Mouse (Mus musculus) stomach, embryonic 14.5 days (tissue): ENCODE data around the gene Dlx3. TPM values are rescaled to one million over a fixed set of nuclear protein-coding genes. Genes with fewer than 3 reads are reported as not detected.

Source experiments
- ATAC-seq: fragments of 200-750 bp; cut with Nextera tagmentation; 2 replicates; pipeline ENCODE4 v1.8.0; 2017; ENCODE audit warnings: low read depth, moderate TSS enrichment; ENCODE audit not compliant: insufficient number of reproducible peaks, insufficient read depth, low FRiP score
- H3K27ac ChIP-seq: fragments of 300-500 bp; sonication (generic); 2 replicates; pipeline ENCODE4 v1.5.1; 2014; ENCODE audit warnings: mild to moderate bottlenecking, low read length, moderate library complexity, mixed read lengths
- H3K27me3 ChIP-seq: fragments of 300-500 bp; sonication (generic); 2 replicates; pipeline ENCODE4 v1.6.1; 2014; ENCODE audit warnings: low read length, control low read depth, mixed read lengths; ENCODE audit not compliant: control insufficient read depth, insufficient read depth
- H3K36me3 ChIP-seq: fragments of 300-500 bp; sonication (generic); 2 replicates; pipeline ENCODE4 v1.6.1; 2014; ENCODE audit warnings: mild to moderate bottlenecking, control low read depth, low read length, moderate library complexity, mixed read lengths; ENCODE audit not compliant: control insufficient read depth, insufficient read depth
- H3K4me1 ChIP-seq: fragments of 300-500 bp; sonication (generic); 2 replicates; pipeline ENCODE4 v1.6.1; 2014; ENCODE audit warnings: low read length, control low read depth, mixed read lengths; ENCODE audit not compliant: control insufficient read depth, insufficient read depth
- H3K4me2 ChIP-seq: fragments of 300-500 bp; sonication (generic); replicated peaks from 2 replicates; pipeline ENCODE4 v1.6.1; 2014; ENCODE audit warnings: low read depth, low read length, control low read depth
- H3K4me3 ChIP-seq: fragments of 300-500 bp; sonication (generic); 2 replicates; pipeline ENCODE4 v1.5.1; 2014; ENCODE audit warnings: low read depth, low read length, control low read depth
- H3K9ac ChIP-seq: fragments of 300-500 bp; sonication (generic); replicated peaks from 2 replicates; pipeline ENCODE4 v1.6.1; 2014; ENCODE audit warnings: low read depth, mild to moderate bottlenecking, control low read depth, low read length, moderate library complexity, mixed read lengths
- H3K9me3 ChIP-seq: fragments of 300-500 bp; sonication (generic); 2 replicates; pipeline ENCODE4 v1.6.1; 2016; ENCODE audit warnings: low read depth, low read length, control low read depth; ENCODE audit not compliant: control insufficient read depth
- WGBS: fragments of 180-500 bp; shearing (Covaris S2); extraction: QIAGEN DNeasy Blood & Tissue Kit; methylation state at CpG from one replicate; pipeline ENCODE4 v1.1.7; 2014; 5-methylcytosine and 5-hydroxymethylcytosine counted together
- polyA plus RNA-seq: library from polyadenylated mRNA; unstranded; fragments of >200 nt; fragmentation: Nextera tagmentation; extraction: Ambion mirVana; gene quantifications from 2 replicates; pipeline ENCODE4 v1.2.1, GENCODE M21; 2014

Gene Dlx3
- polyA plus RNA-seq, 1 experiment from 2014 or later: 4.5 TPM

DNA sequence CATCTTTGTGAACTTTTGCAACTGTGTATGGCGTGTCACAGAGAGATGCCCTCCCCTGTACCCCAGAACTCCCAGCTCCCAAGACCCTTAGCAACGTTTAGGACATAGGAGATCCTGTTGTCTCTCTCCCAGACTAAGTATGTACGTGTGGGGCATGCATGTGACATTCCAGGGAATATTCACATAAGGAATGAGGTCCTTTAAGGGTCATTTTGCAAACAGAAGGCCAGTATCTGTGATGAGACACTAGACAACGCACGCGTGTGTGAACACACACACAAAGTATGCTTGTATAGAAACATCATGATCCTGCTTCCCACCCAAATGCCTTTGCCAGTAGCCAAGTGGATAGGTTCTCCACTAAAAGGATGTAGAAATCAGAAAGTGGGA, 2.2 kb downstream of the Dlx3 start:
- no peak for ATAC-seq
- Histone ChIP-seq H3K4me3 (peak overlapping the region; percentile 36; the same call in 1 of the 2 replicates), H3K4me1 (peaks cover 23% of the 10 kb centered on the region), H3K27me3 (peaks cover 49% of the 10 kb centered on the region), H3K36me3 (no peaks in the 10 kb centered on the region), H3K4me2 (peak overlapping the region; percentile 58; the same call in 1 of the 2 replicates), H3K9me3 (no peaks in the 10 kb centered on the region), H3K9ac (no peak overlapping the region), H3K27ac (no peak overlapping the region)
- 53% methylated on average over 6 of the region's 6 CpGs for WGBS

DNA sequence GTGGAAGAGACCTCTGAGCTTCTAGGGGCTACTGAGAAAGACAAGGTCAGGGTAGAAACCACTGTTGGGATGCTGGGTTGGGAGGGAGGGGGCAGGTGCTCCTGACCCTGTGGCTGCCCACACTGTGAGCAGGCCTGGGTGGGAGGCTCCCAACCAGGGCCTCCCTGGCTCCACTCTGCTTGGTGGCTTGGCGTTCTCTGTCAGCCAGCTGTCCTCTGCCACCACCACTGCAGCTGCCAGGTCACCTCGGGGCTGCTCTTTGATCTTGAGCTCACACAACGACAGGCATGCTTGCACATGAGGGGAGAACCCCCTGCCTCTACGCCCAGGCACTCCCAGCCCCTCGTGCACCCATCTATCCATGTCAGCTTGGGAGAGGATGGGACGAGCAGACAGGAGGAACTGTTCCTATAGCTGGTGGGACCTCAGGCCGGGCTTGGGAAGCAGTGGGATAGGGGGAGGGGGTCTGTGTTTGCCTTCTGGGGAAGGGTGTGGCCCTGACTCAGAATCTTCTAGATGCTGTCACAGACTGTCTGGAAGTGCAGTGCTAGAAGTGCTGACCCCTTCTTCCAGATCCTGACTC, 5.5 kb downstream of the Dlx3 start:
- Histone ChIP-seq H3K27me3 (peaks cover 33% of the 10 kb centered on the region), H3K4me2 (no peak overlapping the region)

DNA sequence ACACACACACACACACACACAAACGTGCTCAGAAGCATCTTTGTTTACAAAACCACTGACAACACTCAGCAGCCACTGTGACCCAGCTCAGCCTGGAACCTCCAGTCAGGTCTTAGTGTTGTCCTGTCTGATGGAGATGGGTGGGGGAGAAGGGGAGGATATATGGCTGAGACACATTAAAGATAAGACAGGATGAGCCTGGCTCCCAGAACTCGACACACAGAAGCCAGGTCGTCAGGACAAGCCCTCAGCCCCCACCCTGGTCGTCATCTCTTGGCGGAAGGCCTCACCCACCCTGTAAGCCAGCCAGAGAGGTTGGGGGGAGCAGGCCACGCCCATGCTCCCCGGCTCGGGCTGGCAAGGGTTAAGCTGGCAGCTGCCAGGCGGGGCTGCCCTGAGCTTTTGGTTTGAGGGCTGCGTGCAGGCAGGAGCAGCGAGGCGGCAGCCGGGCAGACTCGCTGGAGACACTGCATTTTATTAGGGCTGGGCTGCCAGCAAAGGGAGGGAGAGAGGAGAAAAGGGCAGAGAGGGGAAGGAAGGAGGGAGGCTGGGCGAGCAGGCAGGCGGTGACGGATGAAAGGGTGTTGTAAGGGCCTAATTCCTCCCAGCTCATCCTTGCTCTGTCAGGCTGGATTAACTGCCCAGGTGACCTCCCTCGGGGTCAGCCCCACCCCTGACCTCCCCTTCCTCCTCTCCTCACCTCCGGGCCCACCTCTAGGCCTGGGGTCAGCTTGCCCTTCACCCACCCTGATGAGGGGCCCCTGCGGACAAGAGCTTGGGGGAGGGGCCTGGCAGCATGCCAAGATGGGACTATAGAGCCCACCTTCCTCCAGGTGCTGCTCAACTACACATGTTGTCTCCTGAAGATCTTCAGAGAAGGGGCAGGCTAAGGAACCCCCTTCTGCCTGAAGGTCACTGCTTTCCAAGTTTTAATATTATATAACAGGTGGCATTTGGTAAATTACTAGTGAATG, 6.6 kb downstream of the Dlx3 start:
- Histone ChIP-seq H3K36me3 (no peaks in the 10 kb centered on the region), H3K9me3 (no peaks in the 10 kb centered on the region), H3K27me3 (peaks cover 25% of the 10 kb centered on the region), H3K9ac (no peak overlapping the region), H3K4me3 (no peak overlapping the region), H3K4me2 (peak overlapping the region; percentile 17; the same call in 1 of the 2 replicates), H3K27ac (no peak overlapping the region), H3K4me1 (peaks cover 12% of the 10 kb centered on the region)
- WGBS: 1% methylated on average over 20 of the region's 20 CpGs
- ATAC-seq: peak; percentile 38

More for the DNA sequence above, 5.5 kb downstream of the Dlx3 start:
- Histone ChIP-seq H3K9me3 (no peaks in the 10 kb centered on the region), H3K36me3 (no peaks in the 10 kb centered on the region), H3K4me1 (peaks cover 19% of the 10 kb centered on the region), H3K4me3 (no peak overlapping the region), H3K27ac (no peak overlapping the region), H3K9ac (no peak overlapping the region)
- 26% methylated on average over 7 of the region's 7 CpGs for WGBS
- ATAC-seq: no peak

DNA sequence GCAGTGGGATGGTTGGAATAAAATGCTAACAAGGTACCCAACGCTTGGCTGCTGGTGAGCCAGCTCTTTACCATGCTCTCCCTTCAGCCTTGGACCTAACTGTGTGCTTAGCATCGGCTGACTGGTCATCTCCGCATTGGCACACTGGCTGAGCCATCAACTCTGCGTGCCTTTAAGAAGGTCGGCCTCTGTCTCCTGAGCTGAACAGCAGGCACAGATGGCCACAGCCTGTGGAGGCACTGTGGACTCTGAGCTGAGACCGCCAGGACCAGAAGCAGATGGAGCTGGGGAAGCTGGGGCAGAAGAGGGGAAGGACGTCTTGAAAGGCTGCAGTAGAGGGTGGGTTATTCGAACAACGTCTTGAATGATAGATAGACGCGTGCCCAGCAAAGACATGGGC, 8.4 kb downstream of the Dlx3 start:
- Histone ChIP-seq H3K27ac (no peak overlapping the region), H3K4me1 (peaks cover 12% of the 10 kb centered on the region), H3K9ac (no peak overlapping the region), H3K27me3 (peaks cover 7% of the 10 kb centered on the region; the same call in 1 of the 2 replicates), H3K4me3 (no peak overlapping the region), H3K4me2 (no peak overlapping the region), H3K9me3 (no peaks in the 10 kb centered on the region), H3K36me3 (no peaks in the 10 kb centered on the region)
- no peak for ATAC-seq
- 66% methylated on average over 11 of the region's 11 CpGs for WGBS

DNA sequence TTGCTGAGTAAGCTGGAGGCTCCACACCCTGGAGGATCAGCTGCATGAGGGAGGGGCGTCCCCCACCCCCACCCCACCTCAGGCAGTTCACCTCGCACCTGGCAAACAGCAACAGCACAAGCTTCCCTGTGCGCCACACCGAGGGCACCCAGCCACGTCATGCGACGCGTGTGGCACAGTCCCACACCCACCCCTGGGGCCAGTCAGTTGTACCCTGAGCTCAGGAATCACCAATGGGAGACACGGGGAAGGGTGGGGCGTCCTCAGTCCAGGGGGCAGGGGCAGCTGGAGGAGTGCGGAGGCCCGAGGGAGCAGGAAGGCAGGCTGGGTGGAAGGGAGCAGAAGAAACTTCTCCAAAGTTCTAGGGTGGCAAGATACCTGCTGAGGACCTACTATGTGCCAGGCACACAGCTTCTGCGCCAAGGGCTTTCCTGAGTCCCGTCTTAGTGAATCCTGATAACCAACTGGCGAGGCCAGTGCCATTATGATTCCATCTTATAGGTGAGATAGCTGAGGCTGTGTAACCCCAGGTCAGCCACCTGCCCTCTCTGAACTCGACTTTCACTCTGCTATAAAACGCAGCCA, 10.8 kb downstream of the Dlx3 start:
- no peak overlapping the region for H3K27ac ChIP-seq
- H3K4me3 ChIP-seq: no peak overlapping the region
- H3K9ac ChIP-seq: no peak overlapping the region
- peaks cover 10% of the 10 kb centered on the region for H3K4me1 ChIP-seq
- no peak overlapping the region for H3K4me2 ChIP-seq
- no peaks in the 10 kb centered on the region for H3K27me3 ChIP-seq
- H3K9me3 ChIP-seq: no peaks in the 10 kb centered on the region
- WGBS: 54% methylated on average over 17 of the region's 17 CpGs
- peak; percentile 63 for ATAC-seq
- no peaks in the 10 kb centered on the region for H3K36me3 ChIP-seq

DNA sequence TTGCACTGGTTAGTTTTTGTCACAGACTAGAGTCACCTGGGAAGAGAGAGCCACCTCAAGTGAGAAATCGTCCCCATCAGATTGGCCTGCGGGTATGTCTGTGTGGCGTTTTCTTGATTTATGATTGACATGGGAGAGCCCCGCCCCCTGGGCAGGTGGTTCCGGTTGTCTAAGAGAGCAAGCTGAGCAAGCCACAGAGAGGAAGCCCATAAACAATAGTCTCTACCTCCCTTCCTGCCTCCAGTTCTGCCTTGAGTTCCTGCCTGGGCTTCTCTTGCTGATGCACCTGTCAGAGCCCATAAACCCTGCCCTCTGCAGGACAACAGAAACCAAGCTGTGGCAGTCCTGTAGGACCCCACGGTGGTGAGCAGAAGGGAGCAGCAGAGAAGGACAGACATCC, 13.4 kb downstream of the Dlx3 start:
- no peak overlapping the region for H3K4me3 ChIP-seq
- H3K27me3 ChIP-seq: peaks cover 6% of the 10 kb centered on the region; the same call in 1 of the 2 replicates
- no peaks in the 10 kb centered on the region for H3K36me3 ChIP-seq
- no peak overlapping the region for H3K27ac ChIP-seq
- H3K4me1 ChIP-seq: no peaks in the 10 kb centered on the region
- H3K9me3 ChIP-seq: no peaks in the 10 kb centered on the region
- no peak overlapping the region for H3K4me2 ChIP-seq
- WGBS: 60% methylated on average over 6 of the region's 6 CpGs
- H3K9ac ChIP-seq: no peak overlapping the region
- no peak for ATAC-seq

DNA sequence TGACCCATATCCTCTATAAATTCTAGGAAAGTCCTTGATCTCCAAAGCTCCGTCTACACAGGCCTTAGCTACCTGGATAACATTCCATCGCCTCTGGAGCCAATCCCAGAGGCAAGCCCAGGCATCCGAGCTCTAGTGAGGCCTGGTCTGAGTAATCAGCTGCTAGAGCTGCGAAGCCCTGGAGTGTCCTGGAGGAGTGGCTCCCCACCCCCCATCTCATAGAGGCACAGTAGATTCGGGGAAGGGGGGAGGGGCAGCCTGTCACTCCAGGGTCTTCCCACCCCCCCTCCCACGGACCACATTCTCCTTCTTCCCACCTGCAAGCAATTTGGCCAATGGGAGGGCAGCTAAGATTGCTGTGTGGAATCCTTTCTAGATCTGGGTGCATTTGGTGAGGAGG, 17.4 kb downstream of the Dlx3 start:
- no peak for ATAC-seq
- WGBS: 27% methylated on average over 6 of the region's 6 CpGs
- Histone ChIP-seq H3K4me1 (no peaks in the 10 kb centered on the region), H3K27me3 (peaks cover 42% of the 10 kb centered on the region), H3K9me3 (no peaks in the 10 kb centered on the region), H3K9ac (no peak overlapping the region), H3K27ac (no peak overlapping the region), H3K4me2 (no peak overlapping the region), H3K4me3 (no peak overlapping the region), H3K36me3 (no peaks in the 10 kb centered on the region)

DNA sequence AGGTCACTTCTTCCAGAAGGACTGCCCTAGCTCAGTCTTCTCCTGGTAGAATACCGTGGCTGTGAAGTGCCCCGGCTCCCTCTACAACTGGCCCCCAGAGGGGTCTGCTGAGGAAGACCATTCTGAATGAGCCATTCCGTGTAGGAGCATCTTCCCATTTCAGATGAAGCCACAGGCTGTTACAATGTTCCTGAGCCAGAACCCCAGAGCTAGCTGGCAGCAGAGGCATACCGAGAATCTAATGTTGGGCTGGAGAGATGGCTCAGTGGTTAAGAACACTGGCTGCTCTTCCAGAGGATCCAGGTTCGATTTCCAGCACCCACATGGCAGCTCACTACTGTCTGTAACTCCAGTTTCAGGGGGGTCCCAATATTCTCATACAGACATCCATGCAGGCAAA, 20.0 kb downstream of the Dlx3 start:
- 66% methylated on average over 5 of the region's 5 CpGs for WGBS
- Histone ChIP-seq H3K4me3 (no peak overlapping the region), H3K9ac (no peak overlapping the region), H3K4me1 (peaks cover 4% of the 10 kb centered on the region), H3K27ac (no peak overlapping the region), H3K27me3 (peaks cover 67% of the 10 kb centered on the region), H3K4me2 (no peak overlapping the region), H3K9me3 (no peaks in the 10 kb centered on the region), H3K36me3 (no peaks in the 10 kb centered on the region)
- no peak for ATAC-seq
